Mouse (Mus musculus) frontal cortex, adult 2 months (tissue): Measurements from ENCODE around the gene Hoxd3. TPM values are rescaled to one million over a fixed set of nuclear protein-coding genes. Genes with fewer than 3 reads are reported as not detected.

Experiments used
- DNase-seq, 2 experiments: peaks; one replicate each; pipeline ENCODE4 v3.0.0; 2022; ENCODE audit warnings: low spot score in 1 of 2; ENCODE audit errors: extremely low spot score in 1 of 2
- polyA plus RNA-seq: library from polyadenylated mRNA; depleted of rRNA; stranded (reverse); fragments of >200 nt; gene quantifications from 2 replicates; pipeline ENCODE4 v1.2.3, GENCODE M21; 2012

The Hoxd3 gene
- polyA plus RNA-seq, 1 experiment = not detected

GRCm38 (mm10) chr2:74678891-74679595 is 32.7 kb upstream of the Hoxd3 start, which contains the start of gene Hoxd11:
Hoxd11 (plus strand) TSS chr2:74679557.
- no peak for DNase-seq

GRCm38 (mm10) chr2:74679596-74679971 is 32.1 kb upstream of the Hoxd3 start:
- no peak for DNase-seq

- no peak for DNase-seq
Observed at GRCm38 (mm10) chr2:74679980-74680379, 31.7 kb upstream of the Hoxd3 start.

- no peak for DNase-seq
Observed at GRCm38 (mm10) chr2:74680561-74681398, 30.9 kb upstream of the Hoxd3 start.

GRCm38 (mm10) chr2:74681594-74682531 is 29.9 kb upstream of the Hoxd3 start:
- DNase-seq = no peak

GRCm38 (mm10) chr2:74682796-74683195 is 28.9 kb upstream of the Hoxd3 start:
- DNase-seq = no peak

- no peak for DNase-seq
Observed at GRCm38 (mm10) chr2:74683471-74683951, 28.2 kb upstream of the Hoxd3 start.

- no peak for DNase-seq
Observed at GRCm38 (mm10) chr2:74684106-74684505, 27.6 kb upstream of the Hoxd3 start.

- DNase-seq = no peak
Observed at GRCm38 (mm10) chr2:74685059-74685603, 26.6 kb upstream of the Hoxd3 start.

GRCm38 (mm10) chr2:74686301-74686987 is 25.3 kb upstream of the Hoxd3 start:
- peak in 1 of 2 experiments; percentile 66 for DNase-seq

- no peak for DNase-seq
Observed at GRCm38 (mm10) chr2:74686988-74687697, 24.6 kb upstream of the Hoxd3 start.

GRCm38 (mm10) chr2:74687698-74688555 is 23.8 kb upstream of the Hoxd3 start:
- DNase-seq = no peak

- DNase-seq = no peak
Observed at GRCm38 (mm10) chr2:74688795-74689573, 22.7 kb upstream of the Hoxd3 start.

GRCm38 (mm10) chr2:74689574-74690337 is 22.0 kb upstream of the Hoxd3 start:
- DNase-seq = no peak

- no peak for DNase-seq
Observed at GRCm38 (mm10) chr2:74690338-74690716, 21.4 kb upstream of the Hoxd3 start.

GRCm38 (mm10) chr2:74691022-74691951 is 20.4 kb upstream of the Hoxd3 start, which contains the start of gene Hoxd10:
Hoxd10 (plus strand) TSS chr2:74691924.
- no peak for DNase-seq
